In genomic region chr7:29293131-29294065, GRCm38 (mm10) we compare ENCODE assay signal across 8 mouse cellular contexts. TPM values are rescaled to one million over a fixed set of nuclear protein-coding genes. Genes with fewer than 3 reads are reported as not detected.
A peak's percentile ranks its signal among the peaks of the same experiment; 100 is the strongest.
DNase-seq lines count a peak whose midpoint lies in the region; ATAC-seq lines count a peak whose summit lies in the region.

No protein-coding gene starts in this region.

- peak overlapping the region; percentile 72 for H3K4me3 ChIP-seq in midbrain, embryonic 10.5 days
- H3K4me3 ChIP-seq in midbrain, embryonic 16.5 days (ENCODE audit: low read depth, low read length), result no peak overlapping the region
- H3K4me3 ChIP-seq in forebrain, embryonic 14.5 days (ENCODE audit: low read depth, low read length), result no peak overlapping the region
- no peak overlapping the region for H3K4me3 ChIP-seq in hindbrain, embryonic 14.5 days (replicated peaks; ENCODE audit: low read length)
- H3K4me3 ChIP-seq in lung, embryonic 16.5 days (ENCODE audit: low read length), result no peak overlapping the region

- H3K9ac ChIP-seq in midbrain, embryonic 16.5 days (ENCODE audit: low read depth, low read length), result no peak overlapping the region
- H3K9ac ChIP-seq in forebrain, embryonic 14.5 days (ENCODE audit: low read length), result no peak overlapping the region
- no peak overlapping the region for H3K9ac ChIP-seq in hindbrain, embryonic 14.5 days
- peak overlapping the region; percentile 4 for H3K9ac ChIP-seq in lung, embryonic 16.5 days (ENCODE audit: low read length)

- H3K4me2 ChIP-seq in midbrain, embryonic 16.5 days (ENCODE audit: low read length), result no peak overlapping the region
- no peak overlapping the region for H3K4me2 ChIP-seq in forebrain, embryonic 14.5 days (ENCODE audit: low read length)
- no peak overlapping the region for H3K4me2 ChIP-seq in hindbrain, embryonic 14.5 days (replicated peaks)
- 0 out of 2 replicates have a peak overlapping the region, but pooled peaks have one; percentile 82 for H3K4me2 ChIP-seq in lung, embryonic 16.5 days (ENCODE audit: low read depth, low read length)

- H3K27ac ChIP-seq in midbrain, embryonic 10.5 days (replicated peaks), result peak overlapping the region; percentile 87
- no peak overlapping the region for H3K27ac ChIP-seq in midbrain, embryonic 16.5 days (ENCODE audit: low read length)
- H3K27ac ChIP-seq in forebrain, embryonic 14.5 days (ENCODE audit: low read depth, low read length), result peak overlapping the region; percentile 88; the same call in 1 of the 2 replicates
- peak overlapping the region; percentile 54 for H3K27ac ChIP-seq in hindbrain, embryonic 14.5 days
- H3K27ac ChIP-seq in lung, embryonic 16.5 days (ENCODE audit: low read length), result peak overlapping the region; percentile 85

- peaks cover 61% of the 10 kb centered on the region for H3K4me1 ChIP-seq in midbrain, embryonic 10.5 days
- peaks cover 9% of the 10 kb centered on the region for H3K4me1 ChIP-seq in midbrain, embryonic 16.5 days (ENCODE audit: control insufficient read depth, insufficient read depth, low read length)
- H3K4me1 ChIP-seq in forebrain, embryonic 14.5 days (ENCODE audit: control insufficient read depth, insufficient read depth, low read length), result peaks cover 28% of the 10 kb centered on the region; the same call in 1 of the 2 replicates
- H3K4me1 ChIP-seq in hindbrain, embryonic 14.5 days (replicated peaks; ENCODE audit: control insufficient read depth, insufficient read depth, low read length), result peaks cover 16% of the 10 kb centered on the region; the same call in 1 of the 2 replicates
- peaks cover 23% of the 10 kb centered on the region for H3K4me1 ChIP-seq in lung, embryonic 16.5 days (replicated peaks; ENCODE audit: control insufficient read depth, insufficient read depth, low read length)

- H3K27me3 ChIP-seq in midbrain, embryonic 10.5 days (ENCODE audit: low read depth, poor library complexity, severe bottlenecking), result peaks cover 22% of the 10 kb centered on the region
- no peaks in the 10 kb centered on the region for H3K27me3 ChIP-seq in midbrain, embryonic 16.5 days (ENCODE audit: control insufficient read depth, insufficient read depth, low read depth, low read length)
- no peaks in the 10 kb centered on the region for H3K27me3 ChIP-seq in forebrain, embryonic 14.5 days (replicated peaks; ENCODE audit: control insufficient read depth, insufficient read depth, low read length)
- H3K27me3 ChIP-seq in hindbrain, embryonic 14.5 days (ENCODE audit: control insufficient read depth, insufficient read depth, low read length), result no peaks in the 10 kb centered on the region
- H3K27me3 ChIP-seq in lung, embryonic 16.5 days (ENCODE audit: control insufficient read depth, insufficient read depth, low read depth, low read length), result no peaks in the 10 kb centered on the region

- DNase-seq in midbrain, embryonic 10.5 days (ENCODE audit: low spot score), result peak; percentile 44
- DNase-seq in forebrain, embryonic 14.5 days (ENCODE audit: low spot score), result no peak
- no peak for DNase-seq in hindbrain, embryonic 14.5 days (ENCODE audit: low spot score)
- DNase-seq in spleen, postnatal 36 days (ENCODE audit: low spot score in 2 of 2), result no peak
- DNase-seq in adrenal gland, adult (ENCODE audit: inconsistent age in 2 of 2, low spot score in 1 of 2), result no peak
- no peak for DNase-seq in cerebellum, postnatal 36 days

- 21% methylated on average over 19 of the region's 19 CpGs for WGBS in midbrain, embryonic 10.5 days
- 29% methylated on average over 19 of the region's 19 CpGs for WGBS in midbrain, embryonic 16.5 days
- WGBS in forebrain, embryonic 14.5 days, result 34% methylated on average over 19 of the region's 19 CpGs
- 22% methylated on average over 19 of the region's 19 CpGs for WGBS in hindbrain, embryonic 14.5 days
- WGBS in lung, embryonic 16.5 days, result 30% methylated on average over 19 of the region's 19 CpGs

- no peak for ATAC-seq in midbrain, embryonic 16.5 days
- no peak for ATAC-seq in forebrain, embryonic 14.5 days
- no peak for ATAC-seq in hindbrain, embryonic 14.5 days (ENCODE audit: low FRiP score)
- peak; percentile 50 for ATAC-seq in lung, embryonic 16.5 days (ENCODE audit: low read depth)

- H3K36me3 ChIP-seq in midbrain, embryonic 10.5 days, result no peaks in the 10 kb centered on the region
- H3K36me3 ChIP-seq in midbrain, embryonic 16.5 days (ENCODE audit: control insufficient read depth, insufficient read depth, low read length), result no peaks in the 10 kb centered on the region
- H3K36me3 ChIP-seq in forebrain, embryonic 14.5 days (ENCODE audit: control insufficient read depth, insufficient read depth, low read length), result no peaks in the 10 kb centered on the region
- no peaks in the 10 kb centered on the region for H3K36me3 ChIP-seq in hindbrain, embryonic 14.5 days (replicated peaks; ENCODE audit: control insufficient read depth, insufficient read depth)
- no peaks in the 10 kb centered on the region; the same call in 1 of the 2 replicates for H3K36me3 ChIP-seq in lung, embryonic 16.5 days (ENCODE audit: control insufficient read depth, insufficient read depth, low read length)

- no peaks in the 10 kb centered on the region for H3K9me3 ChIP-seq in midbrain, embryonic 10.5 days (replicated peaks)
- no peaks in the 10 kb centered on the region for H3K9me3 ChIP-seq in midbrain, embryonic 16.5 days (replicated peaks; ENCODE audit: control insufficient read depth, low read length, poor library complexity, severe bottlenecking)
- H3K9me3 ChIP-seq in forebrain, embryonic 14.5 days (replicated peaks; ENCODE audit: control insufficient read depth, low read length), result no peaks in the 10 kb centered on the region
- no peaks in the 10 kb centered on the region for H3K9me3 ChIP-seq in hindbrain, embryonic 14.5 days (ENCODE audit: control insufficient read depth, low read length)
- H3K9me3 ChIP-seq in lung, embryonic 16.5 days (ENCODE audit: control insufficient read depth, low read length), result no peaks in the 10 kb centered on the region

RNA-seq across cellular contexts. Expression of gene Ppp1r14a, which starts 4.3 kb away (rescaled TPM):
- polyA plus RNA-seq in midbrain, embryonic 10.5 days (2016; fragmentation: Nextera tagmentation; extraction: Ambion mirVana), result 21.9 and 22.2 TPM in 2 replicates
- 2.5 and 2.7 TPM in 2 replicates for polyA plus RNA-seq in midbrain, embryonic 16.5 days (2015; fragmentation: Nextera tagmentation; extraction: Ambion mirVana)
- 5.7 and 9.8 TPM in 2 replicates for polyA plus RNA-seq in forebrain, embryonic 14.5 days (2014; fragmentation: Nextera tagmentation; extraction: Ambion mirVana)
- polyA plus RNA-seq in hindbrain, embryonic 14.5 days (2014; fragmentation: Nextera tagmentation; extraction: Ambion mirVana), result 2.2 and 3.6 TPM in 2 replicates
- polyA plus RNA-seq in lung, embryonic 16.5 days (2015; fragmentation: Nextera tagmentation; extraction: Ambion mirVana), result 157 and 162 TPM in 2 replicates

RNA-seq across cellular contexts. Expression of gene Dpf1, which starts 10.4 kb away (rescaled TPM):
- 38.8 and 55.4 TPM in 2 replicates for polyA plus RNA-seq in midbrain, embryonic 10.5 days (2016; fragmentation: Nextera tagmentation; extraction: Ambion mirVana)
- polyA plus RNA-seq in midbrain, embryonic 16.5 days (2015; fragmentation: Nextera tagmentation; extraction: Ambion mirVana), result 223 and 226 TPM in 2 replicates
- polyA plus RNA-seq in forebrain, embryonic 14.5 days (2014; fragmentation: Nextera tagmentation; extraction: Ambion mirVana), result 167 and 205 TPM in 2 replicates
- 160 and 161 TPM in 2 replicates for polyA plus RNA-seq in hindbrain, embryonic 14.5 days (2014; fragmentation: Nextera tagmentation; extraction: Ambion mirVana)
- polyA plus RNA-seq in lung, embryonic 16.5 days (2015; fragmentation: Nextera tagmentation; extraction: Ambion mirVana), result 8.1 and 8.7 TPM in 2 replicates

RNA-seq across cellular contexts. Expression of gene Spint2, which starts 11.7 kb away (rescaled TPM):
- polyA plus RNA-seq in midbrain, embryonic 10.5 days (2016; fragmentation: Nextera tagmentation; extraction: Ambion mirVana), result 20.5 and 20.8 TPM in 2 replicates
- 81.2 and 89.7 TPM in 2 replicates for polyA plus RNA-seq in midbrain, embryonic 16.5 days (2015; fragmentation: Nextera tagmentation; extraction: Ambion mirVana)
- 46.6 and 51.3 TPM in 2 replicates for polyA plus RNA-seq in forebrain, embryonic 14.5 days (2014; fragmentation: Nextera tagmentation; extraction: Ambion mirVana)
- 71.3 and 73.2 TPM in 2 replicates for polyA plus RNA-seq in hindbrain, embryonic 14.5 days (2014; fragmentation: Nextera tagmentation; extraction: Ambion mirVana)
- 309 and 317 TPM in 2 replicates for polyA plus RNA-seq in lung, embryonic 16.5 days (2015; fragmentation: Nextera tagmentation; extraction: Ambion mirVana)

RNA-seq across cellular contexts. Expression of gene 2200002D01Rik, which starts 45.1 kb away (rescaled TPM):
- polyA plus RNA-seq in midbrain, embryonic 10.5 days (2016; fragmentation: Nextera tagmentation; extraction: Ambion mirVana), result 4.2 and 4.7 TPM in 2 replicates
- 0.46 and 1.5 TPM in 2 replicates for polyA plus RNA-seq in midbrain, embryonic 16.5 days (2015; fragmentation: Nextera tagmentation; extraction: Ambion mirVana)
- 0.37 and 1.2 TPM in 2 replicates for polyA plus RNA-seq in forebrain, embryonic 14.5 days (2014; fragmentation: Nextera tagmentation; extraction: Ambion mirVana)
- polyA plus RNA-seq in hindbrain, embryonic 14.5 days (2014; fragmentation: Nextera tagmentation; extraction: Ambion mirVana), result 0.61 and 0.67 TPM in 2 replicates
- polyA plus RNA-seq in lung, embryonic 16.5 days (2015; fragmentation: Nextera tagmentation; extraction: Ambion mirVana), result 21.9 and 32.5 TPM in 2 replicates

RNA-seq across cellular contexts. Expression of gene Yif1b, which starts 55.3 kb away (rescaled TPM):
- 106 and 111 TPM in 2 replicates for polyA plus RNA-seq in midbrain, embryonic 10.5 days (2016; fragmentation: Nextera tagmentation; extraction: Ambion mirVana)
- 95.7 and 109 TPM in 2 replicates for polyA plus RNA-seq in midbrain, embryonic 16.5 days (2015; fragmentation: Nextera tagmentation; extraction: Ambion mirVana)
- polyA plus RNA-seq in forebrain, embryonic 14.5 days (2014; fragmentation: Nextera tagmentation; extraction: Ambion mirVana), result 88.2 and 96.2 TPM in 2 replicates
- polyA plus RNA-seq in hindbrain, embryonic 14.5 days (2014; fragmentation: Nextera tagmentation; extraction: Ambion mirVana), result 96.6 and 101 TPM in 2 replicates
- 126 and 136 TPM in 2 replicates for polyA plus RNA-seq in lung, embryonic 16.5 days (2015; fragmentation: Nextera tagmentation; extraction: Ambion mirVana)
